Mouse (Mus musculus) limb, embryonic 14.5 days (tissue): ENCODE measurements around the gene Ncam1. TPM values are rescaled to one million over a fixed set of nuclear protein-coding genes. Genes with fewer than 3 reads are reported as not detected.
A peak's percentile ranks its signal among the peaks of the same experiment; 100 is the strongest.

Source experiments
- ATAC-seq: fragments of 200-750 bp; cut with Nextera tagmentation; 2 replicates; pipeline ENCODE4 v1.8.0; 2017; ENCODE audit warnings: low read depth, moderate number of reproducible peaks, moderate TSS enrichment; ENCODE audit not compliant: low FRiP score
- DNase-seq: peaks from one replicate; pipeline ENCODE4 v3.0.0-alpha.2; 2015; ENCODE audit warnings: low spot score
- H3K27ac ChIP-seq: fragments of 300-500 bp; sonication (generic); replicated peaks from 2 replicates; pipeline ENCODE4 v1.5.1; 2014; ENCODE audit warnings: low read depth, mild to moderate bottlenecking, low read length, moderate library complexity, mixed read lengths
- H3K27me3 ChIP-seq: fragments of 300-500 bp; sonication (generic); 2 replicates; pipeline ENCODE4 v1.6.1; 2014; ENCODE audit warnings: low read length, mixed read lengths; ENCODE audit not compliant: control insufficient read depth, insufficient read depth
- H3K36me3 ChIP-seq: fragments of 300-500 bp; sonication (generic); 2 replicates; pipeline ENCODE4 v1.6.1; 2014; ENCODE audit warnings: mild to moderate bottlenecking, low read length, moderate library complexity, mixed read lengths; ENCODE audit not compliant: control insufficient read depth, insufficient read depth
- H3K4me1 ChIP-seq: fragments of 300-500 bp; sonication (generic); 2 replicates; pipeline ENCODE4 v1.6.1; 2014; ENCODE audit warnings: antibody characterized with exemption, low read length, mixed read lengths; ENCODE audit not compliant: control insufficient read depth, insufficient read depth
- H3K4me2 ChIP-seq: fragments of 300-500 bp; sonication (generic); replicated peaks from 2 replicates; pipeline ENCODE4 v1.6.1; 2014; ENCODE audit warnings: low read depth, mild to moderate bottlenecking, low read length, moderate library complexity; ENCODE audit not compliant: severe bottlenecking
- H3K4me3 ChIP-seq: fragments of 300-500 bp; sonication (generic); replicated peaks from 2 replicates; pipeline ENCODE4 v1.5.1; 2014; ENCODE audit warnings: low read length
- H3K9ac ChIP-seq: fragments of 300-500 bp; sonication (generic); 2 replicates; pipeline ENCODE4 v1.6.1; 2014; ENCODE audit warnings: mild to moderate bottlenecking, low read depth, low read length, moderate library complexity; ENCODE audit not compliant: severe bottlenecking
- H3K9me3 ChIP-seq: fragments of 300-500 bp; sonication (generic); 2 replicates; pipeline ENCODE4 v1.6.1; 2016; ENCODE audit warnings: low read length; ENCODE audit not compliant: control insufficient read depth
- POLR2A ChIP-seq: fragments of 200-500 bp; IDR thresholded peaks from 2 replicates; pipeline ENCODE4 v1.8.0; 2012; ENCODE audit warnings: inconsistent platforms, mild to moderate bottlenecking, moderate library complexity, borderline replicate concordance; ENCODE audit not compliant: insufficient read depth, insufficient read length; ENCODE audit errors: extremely low read depth
- WGBS: fragments of 180-500 bp; shearing (Covaris S2); extraction: QIAGEN DNeasy Blood & Tissue Kit; methylation state at CpG from one replicate; pipeline ENCODE4 v1.1.7; 2014; 5-methylcytosine and 5-hydroxymethylcytosine counted together
- polyA plus RNA-seq, 2 experiments: library from polyadenylated mRNA; depleted of rRNA in 1 of 2; stranded (reverse) in 1 of 2; unstranded in 1 of 2; fragments of >200 nt; fragmentation: Nextera tagmentation in 1 of 2; extraction: Ambion mirVana in 1 of 2; gene quantifications; 2 replicates each; pipeline versions ENCODE4 v1.2.1 to v1.2.3; 2012 to 2014

Gene Ncam1
- polyA plus RNA-seq, 2 experiments: 31.1 to 62.5 TPM

GRCm38 (mm10) chr9:49571695-49572510 lies 226.8 kb downstream of the Ncam1 start:
- Histone ChIP-seq H3K9me3 (no peaks in the 10 kb centered on the region), H3K9ac (no peak overlapping the region), H3K4me1 (peaks cover 29% of the 10 kb centered on the region), H3K27me3 (no peaks in the 10 kb centered on the region), H3K4me2 (no peak overlapping the region; the same call in 1 of the 2 replicates), H3K4me3 (no peak overlapping the region), H3K36me3 (peaks cover 13% of the 10 kb centered on the region), H3K27ac (peak overlapping the region; percentile 76)
- ATAC-seq (peak; percentile 85), DNase-seq (peak; percentile 72)
- no peak for TF ChIP-seq POLR2A
- WGBS: 34% methylated on average over 9 of the region's 9 CpGs

DNA sequence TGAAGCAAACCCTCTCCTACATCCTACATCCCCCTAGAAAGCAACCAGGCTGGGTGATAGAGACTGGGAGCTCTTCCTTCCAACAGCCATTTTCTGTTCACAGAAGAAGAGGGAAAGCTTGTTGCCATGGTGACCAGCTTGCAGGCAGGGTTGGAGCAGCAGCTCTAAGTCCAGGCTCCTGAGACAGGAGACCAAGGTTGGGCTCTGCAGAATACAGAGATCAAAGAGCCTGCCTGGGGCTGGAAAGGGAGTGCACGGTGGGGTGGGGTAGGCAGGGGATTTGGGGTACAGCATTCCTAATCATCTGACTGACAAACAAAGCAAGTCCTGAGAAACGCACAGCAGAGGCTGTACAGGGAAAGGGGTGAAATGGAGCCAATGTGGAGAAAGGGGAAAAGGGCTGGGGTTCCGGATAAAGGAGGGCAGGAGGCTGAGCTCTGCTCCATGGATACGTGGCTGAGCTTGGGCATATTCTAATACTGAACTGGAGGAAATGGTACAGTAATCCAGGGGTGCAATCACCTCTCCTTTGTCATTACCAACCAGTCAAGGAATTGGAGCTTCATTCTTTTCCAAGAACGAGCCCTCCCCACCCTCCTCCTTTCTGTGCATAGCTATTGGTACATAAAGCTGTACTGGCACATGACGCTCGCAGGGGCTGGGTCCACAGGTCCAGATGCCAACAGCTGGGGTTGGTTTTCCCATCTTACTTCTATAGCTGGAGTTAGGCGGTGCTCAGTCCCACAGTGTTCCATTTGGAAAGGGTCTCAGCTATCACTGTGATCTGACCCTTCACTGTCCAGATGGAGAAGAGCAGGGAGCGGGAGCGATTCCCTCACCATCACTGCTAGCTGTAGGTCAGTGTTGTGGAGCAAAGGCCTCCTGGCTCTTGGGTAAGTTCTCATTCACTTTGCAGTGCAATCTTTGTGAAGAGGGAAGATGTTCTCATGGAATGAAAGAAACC lies 227.7 kb downstream of the Ncam1 start:
- TF ChIP-seq POLR2A: no peak
- no peak overlapping the region for H3K4me3 ChIP-seq
- WGBS: 39% methylated on average over 10 of the region's 10 CpGs
- DNase-seq: peak; percentile 74
- H3K4me2 ChIP-seq: no peak overlapping the region; the same call in 1 of the 2 replicates
- H3K9me3 ChIP-seq: no peaks in the 10 kb centered on the region
- peak overlapping the region; percentile 70 for H3K27ac ChIP-seq
- H3K36me3 ChIP-seq: peaks cover 15% of the 10 kb centered on the region
- H3K9ac ChIP-seq: no peak overlapping the region
- H3K4me1 ChIP-seq: peaks cover 29% of the 10 kb centered on the region
- ATAC-seq: peak; percentile 45
- H3K27me3 ChIP-seq: no peaks in the 10 kb centered on the region

GRCm38 (mm10) chr9:49570033-49570660 lies 228.6 kb downstream of the Ncam1 start:
- ATAC-seq (no peak), DNase-seq (no peak)
- peaks cover 29% of the 10 kb centered on the region for H3K4me1 ChIP-seq
- no peak overlapping the region for H3K4me2 ChIP-seq
- TF ChIP-seq POLR2A: no peak
- peaks cover 16% of the 10 kb centered on the region for H3K36me3 ChIP-seq
- no peak overlapping the region for H3K9ac ChIP-seq
- H3K27ac ChIP-seq: no peak overlapping the region
- H3K9me3 ChIP-seq: no peaks in the 10 kb centered on the region
- WGBS: 63% methylated on average over 7 of the region's 7 CpGs
- H3K27me3 ChIP-seq: no peaks in the 10 kb centered on the region
- no peak overlapping the region for H3K4me3 ChIP-seq

- 91% methylated on average over 2 of the region's 2 CpGs for WGBS
- H3K27me3 ChIP-seq: no peaks in the 10 kb centered on the region
- peaks cover 8% of the 10 kb centered on the region for H3K4me1 ChIP-seq
- ATAC-seq: no peak
- peaks cover 36% of the 10 kb centered on the region for H3K36me3 ChIP-seq
- TF ChIP-seq POLR2A: no peak
- H3K9me3 ChIP-seq: no peaks in the 10 kb centered on the region
- DNase-seq: no peak
- H3K4me3 ChIP-seq: no peak overlapping the region
- no peak overlapping the region for H3K9ac ChIP-seq
- no peak overlapping the region for H3K4me2 ChIP-seq
- no peak overlapping the region for H3K27ac ChIP-seq
Observed at GRCm38 (mm10) chr9:49565846-49566245, 232.9 kb downstream of the Ncam1 start.

DNA sequence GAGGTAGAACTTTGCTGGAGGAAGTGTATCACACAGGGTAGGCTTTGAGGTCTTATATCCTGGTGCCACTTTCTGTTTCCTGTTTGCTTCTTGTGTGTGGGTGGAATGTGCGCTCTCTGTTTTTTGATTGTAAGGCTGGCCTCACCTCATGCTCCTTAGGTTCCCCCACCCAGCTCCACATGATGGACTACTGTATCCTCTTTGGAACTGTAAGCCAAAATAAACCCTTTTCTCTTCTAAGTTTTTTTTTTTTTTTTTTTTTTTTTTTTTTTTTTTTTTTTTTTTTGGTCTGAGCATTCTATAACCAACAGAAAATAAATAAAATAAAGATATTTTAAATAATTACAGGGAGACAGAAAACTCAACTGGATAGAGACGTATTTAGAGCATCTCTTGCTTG lies 239.8 kb downstream of the Ncam1 start:
- no peaks in the 10 kb centered on the region for H3K9me3 ChIP-seq
- DNase-seq (no peak), ATAC-seq (no peak)
- no peak overlapping the region for H3K9ac ChIP-seq
- H3K27me3 ChIP-seq: no peaks in the 10 kb centered on the region
- H3K4me1 ChIP-seq: no peaks in the 10 kb centered on the region
- H3K4me3 ChIP-seq: no peak overlapping the region
- H3K4me2 ChIP-seq: no peak overlapping the region
- no peak overlapping the region for H3K27ac ChIP-seq
- no peak for TF ChIP-seq POLR2A
- 87% methylated on average over 2 of the region's 2 CpGs for WGBS
- peaks cover 28% of the 10 kb centered on the region for H3K36me3 ChIP-seq
